Mouse (Mus musculus) cerebellum, postnatal 14 days (tissue): ENCODE measurements at regions not wholly inside any gene's neighbourhood (a gene's known extent, or its start where the extent isn't known, plus 50 kb on each side); places are given as distances from the start of the nearest gene placed in this dataset.

ENCODE experiments used
- DNase-seq, 2 experiments: peaks; one replicate each; pipeline ENCODE4 v3.0.0; 2021; ENCODE audit warnings: mixed read lengths in 2 of 2

GRCm38 (mm10) chr12:42457655-42458054 lies 971.4 kb upstream of the Lrrn3 start:
- DNase-seq = peak; percentile 3 to 47

DNA sequence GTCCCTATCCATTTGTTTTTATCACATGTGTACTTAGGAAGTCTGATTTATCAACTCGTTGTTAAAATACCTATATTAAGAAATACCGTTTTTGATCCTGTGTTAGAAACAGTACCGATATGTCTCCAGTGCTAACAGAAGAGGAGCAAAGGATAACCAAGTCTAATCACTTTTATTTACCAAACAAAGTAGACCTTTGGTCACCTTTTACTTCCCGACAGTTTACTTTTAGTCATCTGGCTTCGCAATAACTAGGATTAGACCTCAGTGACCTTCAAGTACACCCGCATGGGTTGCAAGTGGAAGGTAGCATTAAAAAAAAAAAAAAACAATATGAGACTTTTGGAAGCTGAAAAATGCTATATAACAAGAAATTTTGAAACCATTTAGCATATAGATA lies 949.4 kb upstream of the Lrrn3 start:
- DNase-seq = no peak

GRCm38 (mm10) chr12:42427470-42427869 lies 941.2 kb upstream of the Lrrn3 start:
- DNase-seq = no peak
